Mouse (Mus musculus) liver, adult 2 months (tissue): ENCODE data around the gene Nek10.

Experiments used
- CTCF ChIP-seq: fragments of 200-500 bp; IDR thresholded peaks from 2 replicates; pipeline ENCODE4 v1.5.1; 2011; ENCODE audit warnings: low read depth, low read length, control low read depth
- POLR2A ChIP-seq: fragments of 200-500 bp; IDR thresholded peaks from 2 replicates; pipeline ENCODE4 v1.6.1; 2011; ENCODE audit warnings: low read length, control low read depth; ENCODE audit not compliant: insufficient read depth; ENCODE audit errors: extremely low read depth

- TF ChIP-seq CTCF (no peak), POLR2A (no peak)
These were observed 19.0 kb upstream of the Nek10 start for GRCm38 (mm10) chr14:14784223-14784622.
